Mouse (Mus musculus): Measurements from ENCODE around the gene Suclg2. TPM values are rescaled to one million over a fixed set of nuclear protein-coding genes. Genes with fewer than 3 reads are reported as not detected.

Suclg2 gene
- polyA plus RNA-seq, 1 experiment from 2014 or later = 15.4 TPM

GRCm38 (mm10) chr6:95679261-95679660 is 39.3 kb downstream of the Suclg2 start:
- no peak for ATAC-seq
- no peak overlapping the region for H3K27ac ChIP-seq (ENCODE audit: low read length)
- H3K27me3 ChIP-seq (replicated peaks; ENCODE audit: control insufficient read depth, insufficient read depth, low read length) = no peaks in the 10 kb centered on the region
- H3K4me3 ChIP-seq (replicated peaks; ENCODE audit: low read length) = no peak overlapping the region
- 57% methylated on average over 3 of the region's 3 CpGs for WGBS
- no peak overlapping the region for H3K4me2 ChIP-seq (ENCODE audit: low read length)
- H3K4me1 ChIP-seq (replicated peaks; ENCODE audit: control insufficient read depth, insufficient read depth, low read length) = peaks cover 9% of the 10 kb centered on the region
- no peaks in the 10 kb centered on the region for H3K9me3 ChIP-seq (ENCODE audit: control insufficient read depth, low read length)
- no peak overlapping the region for H3K9ac ChIP-seq (replicated peaks; ENCODE audit: low read depth, low read length)
- H3K36me3 ChIP-seq (ENCODE audit: control insufficient read depth, insufficient read depth) = no peaks in the 10 kb centered on the region

GRCm38 (mm10) chr6:95676951-95677350 is 41.6 kb downstream of the Suclg2 start:
- no peaks in the 10 kb centered on the region for H3K9me3 ChIP-seq (ENCODE audit: control insufficient read depth, low read length)
- ATAC-seq = no peak
- no peak overlapping the region for H3K27ac ChIP-seq (ENCODE audit: low read length)
- peaks cover 9% of the 10 kb centered on the region for H3K4me1 ChIP-seq (replicated peaks; ENCODE audit: control insufficient read depth, insufficient read depth, low read length)
- no peak overlapping the region for H3K4me3 ChIP-seq (replicated peaks; ENCODE audit: low read length)
- no peak overlapping the region for H3K9ac ChIP-seq (replicated peaks; ENCODE audit: low read depth, low read length)
- H3K27me3 ChIP-seq (replicated peaks; ENCODE audit: control insufficient read depth, insufficient read depth, low read length) = no peaks in the 10 kb centered on the region
- no peak overlapping the region for H3K4me2 ChIP-seq (ENCODE audit: low read length)
- H3K36me3 ChIP-seq (ENCODE audit: control insufficient read depth, insufficient read depth) = no peaks in the 10 kb centered on the region
- WGBS = 96% methylated on average over 2 of the region's 2 CpGs

GRCm38 (mm10) chr6:95676439-95676838 is 42.2 kb downstream of the Suclg2 start:
- H3K4me1 ChIP-seq (replicated peaks; ENCODE audit: control insufficient read depth, insufficient read depth, low read length) = peaks cover 9% of the 10 kb centered on the region
- H3K9me3 ChIP-seq (ENCODE audit: control insufficient read depth, low read length) = 0 out of 2 replicates have a peak, but pooled peaks cover 2% of the 10 kb centered on the region
- no peaks in the 10 kb centered on the region for H3K27me3 ChIP-seq (replicated peaks; ENCODE audit: control insufficient read depth, insufficient read depth, low read length)
- no peak overlapping the region for H3K4me3 ChIP-seq (replicated peaks; ENCODE audit: low read length)
- no peaks in the 10 kb centered on the region for H3K36me3 ChIP-seq (ENCODE audit: control insufficient read depth, insufficient read depth)
- ATAC-seq = no peak
- H3K27ac ChIP-seq (ENCODE audit: low read length) = no peak overlapping the region
- 53% methylated on average over 4 of the region's 4 CpGs for WGBS
- H3K9ac ChIP-seq (replicated peaks; ENCODE audit: low read depth, low read length) = no peak overlapping the region
- H3K4me2 ChIP-seq (ENCODE audit: low read length) = no peak overlapping the region

DNA sequence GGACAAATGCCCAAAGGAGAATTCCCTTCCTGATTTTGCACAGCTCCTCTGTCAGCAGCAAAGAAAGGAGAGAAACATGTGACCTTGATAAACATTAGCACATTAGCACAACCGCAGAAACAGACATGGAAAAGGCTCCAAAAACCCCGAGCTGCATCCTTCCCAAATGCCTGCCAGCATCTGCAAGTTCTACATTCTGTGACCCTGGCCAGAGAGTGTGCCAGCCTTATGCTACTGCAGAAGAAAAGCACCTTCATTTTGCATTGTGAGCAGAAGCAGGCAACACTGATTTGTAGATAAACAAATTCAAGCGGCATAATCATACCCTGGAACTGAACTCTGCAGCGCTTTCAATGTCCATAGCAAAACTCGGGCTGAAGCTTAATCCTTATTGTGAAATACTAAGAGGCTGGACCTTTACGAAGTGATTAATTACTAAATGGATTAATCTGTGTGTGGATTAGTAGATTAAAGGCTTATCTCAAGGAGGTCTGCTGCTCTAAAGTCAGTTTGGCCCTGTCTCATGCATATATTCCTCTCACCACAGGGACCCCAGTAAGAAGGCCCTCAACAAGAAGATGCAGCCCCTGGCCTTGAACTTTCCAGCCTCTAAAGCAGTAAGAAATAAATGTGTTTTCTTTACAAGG is 43.4 kb downstream of the Suclg2 start:
- H3K36me3 ChIP-seq (ENCODE audit: control insufficient read depth, insufficient read depth) = no peaks in the 10 kb centered on the region
- H3K4me1 ChIP-seq (replicated peaks; ENCODE audit: control insufficient read depth, insufficient read depth, low read length) = peaks cover 9% of the 10 kb centered on the region
- no peaks in the 10 kb centered on the region for H3K27me3 ChIP-seq (replicated peaks; ENCODE audit: control insufficient read depth, insufficient read depth, low read length)
- H3K9ac ChIP-seq (replicated peaks; ENCODE audit: low read depth, low read length) = no peak overlapping the region
- H3K4me3 ChIP-seq (replicated peaks; ENCODE audit: low read length) = no peak overlapping the region
- no peak overlapping the region for H3K27ac ChIP-seq (ENCODE audit: low read length)
- H3K9me3 ChIP-seq (ENCODE audit: control insufficient read depth, low read length) = 0 out of 2 replicates have a peak, but pooled peaks cover 3% of the 10 kb centered on the region
- WGBS = 10% methylated on average over 6 of the region's 6 CpGs
- no peak for ATAC-seq
- no peak overlapping the region for H3K4me2 ChIP-seq (ENCODE audit: low read length)

DNA sequence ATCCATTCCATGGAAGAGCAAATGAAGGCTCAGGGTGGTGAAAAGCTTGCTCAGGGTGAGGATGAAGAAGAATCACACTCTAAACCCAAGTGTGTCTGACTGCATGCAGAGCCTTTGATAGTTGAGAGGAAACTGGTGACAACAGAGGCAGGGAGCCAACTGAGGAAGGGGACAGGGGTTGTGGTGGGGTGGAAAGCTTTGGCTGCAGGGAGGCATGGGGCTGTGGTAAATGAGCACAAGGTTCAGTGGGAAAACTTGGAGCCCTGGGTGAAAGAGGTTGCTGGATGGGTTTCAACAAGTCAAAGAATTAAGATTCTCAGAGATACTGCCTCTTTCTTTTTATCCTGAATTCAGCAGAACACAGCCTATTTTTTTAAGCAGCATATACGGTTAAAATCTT is 43.9 kb downstream of the Suclg2 start:
- Histone ChIP-seq H3K4me1 (replicated peaks; ENCODE audit: control insufficient read depth, insufficient read depth, low read length) (peaks cover 9% of the 10 kb centered on the region), H3K4me2 (ENCODE audit: low read length) (no peak overlapping the region), H3K36me3 (ENCODE audit: control insufficient read depth, insufficient read depth) (no peaks in the 10 kb centered on the region), H3K27ac (ENCODE audit: low read length) (no peak overlapping the region), H3K4me3 (replicated peaks; ENCODE audit: low read length) (no peak overlapping the region), H3K9ac (replicated peaks; ENCODE audit: low read depth, low read length) (no peak overlapping the region), H3K9me3 (ENCODE audit: control insufficient read depth, low read length) (0 out of 2 replicates have a peak, but pooled peaks cover 3% of the 10 kb centered on the region), H3K27me3 (replicated peaks; ENCODE audit: control insufficient read depth, insufficient read depth, low read length) (no peaks in the 10 kb centered on the region)
- WGBS = 16% methylated on average over 1 of the region's 1 CpGs
- no peak for ATAC-seq

DNA sequence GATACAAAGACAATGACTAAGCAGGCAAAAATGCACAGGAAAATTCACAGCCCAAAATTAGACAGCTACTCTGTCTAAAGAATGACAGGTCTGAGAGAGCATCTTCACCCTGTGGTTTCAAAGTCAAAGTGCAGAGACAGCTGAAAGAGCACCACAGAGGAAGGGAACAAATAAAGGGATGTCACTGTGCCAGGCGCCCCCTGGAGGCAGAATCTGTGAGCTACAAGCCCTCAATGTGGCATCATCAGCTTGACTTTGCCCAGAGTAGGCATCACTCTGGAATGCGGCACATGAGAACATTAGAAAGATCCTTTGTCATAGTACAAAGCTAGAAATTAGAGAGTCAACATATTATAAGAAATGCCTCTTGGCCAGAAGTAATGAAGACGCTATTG is 49.3 kb downstream of the Suclg2 start:
- Histone ChIP-seq H3K9ac (replicated peaks; ENCODE audit: low read depth, low read length) (no peak overlapping the region), H3K27ac (ENCODE audit: low read length) (no peak overlapping the region), H3K9me3 (ENCODE audit: control insufficient read depth, low read length) (0 out of 2 replicates have a peak, but pooled peaks cover 3% of the 10 kb centered on the region), H3K4me2 (ENCODE audit: low read length) (no peak overlapping the region), H3K27me3 (replicated peaks; ENCODE audit: control insufficient read depth, insufficient read depth, low read length) (no peaks in the 10 kb centered on the region), H3K4me1 (replicated peaks; ENCODE audit: control insufficient read depth, insufficient read depth, low read length) (no peaks in the 10 kb centered on the region; the same call in 1 of the 2 replicates), H3K36me3 (ENCODE audit: control insufficient read depth, insufficient read depth) (no peaks in the 10 kb centered on the region), H3K4me3 (replicated peaks; ENCODE audit: low read length) (no peak overlapping the region)
- no peak for ATAC-seq
- 65% methylated on average over 3 of the region's 3 CpGs for WGBS

- Histone ChIP-seq H3K9ac (replicated peaks; ENCODE audit: low read depth, low read length) (no peak overlapping the region), H3K9me3 (ENCODE audit: control insufficient read depth, low read length) (0 out of 2 replicates have a peak, but pooled peaks cover 3% of the 10 kb centered on the region), H3K27me3 (replicated peaks; ENCODE audit: control insufficient read depth, insufficient read depth, low read length) (no peaks in the 10 kb centered on the region), H3K27ac (ENCODE audit: low read length) (no peak overlapping the region), H3K36me3 (ENCODE audit: control insufficient read depth, insufficient read depth) (no peaks in the 10 kb centered on the region), H3K4me2 (ENCODE audit: low read length) (no peak overlapping the region), H3K4me1 (replicated peaks; ENCODE audit: control insufficient read depth, insufficient read depth, low read length) (no peaks in the 10 kb centered on the region), H3K4me3 (replicated peaks; ENCODE audit: low read length) (no peak overlapping the region)
- 95% methylated on average over 6 of the region's 6 CpGs for WGBS
- no peak for ATAC-seq
These were observed 49.8 kb downstream of the Suclg2 start for GRCm38 (mm10) chr6:95668629-95669334.

- ATAC-seq = no peak
- H3K4me1 ChIP-seq (replicated peaks; ENCODE audit: control insufficient read depth, insufficient read depth, low read length) = no peaks in the 10 kb centered on the region
- H3K27me3 ChIP-seq (replicated peaks; ENCODE audit: control insufficient read depth, insufficient read depth, low read length) = no peaks in the 10 kb centered on the region
- H3K4me2 ChIP-seq (ENCODE audit: low read length) = no peak overlapping the region
- 97% methylated on average over 8 of the region's 8 CpGs for WGBS
- no peak overlapping the region for H3K27ac ChIP-seq (ENCODE audit: low read length)
- no peak overlapping the region for H3K9ac ChIP-seq (replicated peaks; ENCODE audit: low read depth, low read length)
- H3K9me3 ChIP-seq (ENCODE audit: control insufficient read depth, low read length) = no peaks in the 10 kb centered on the region
- no peak overlapping the region for H3K4me3 ChIP-seq (replicated peaks; ENCODE audit: low read length)
- no peaks in the 10 kb centered on the region for H3K36me3 ChIP-seq (ENCODE audit: control insufficient read depth, insufficient read depth)
These were observed 60.9 kb downstream of the Suclg2 start for GRCm38 (mm10) chr6:95657671-95658070.

DNA sequence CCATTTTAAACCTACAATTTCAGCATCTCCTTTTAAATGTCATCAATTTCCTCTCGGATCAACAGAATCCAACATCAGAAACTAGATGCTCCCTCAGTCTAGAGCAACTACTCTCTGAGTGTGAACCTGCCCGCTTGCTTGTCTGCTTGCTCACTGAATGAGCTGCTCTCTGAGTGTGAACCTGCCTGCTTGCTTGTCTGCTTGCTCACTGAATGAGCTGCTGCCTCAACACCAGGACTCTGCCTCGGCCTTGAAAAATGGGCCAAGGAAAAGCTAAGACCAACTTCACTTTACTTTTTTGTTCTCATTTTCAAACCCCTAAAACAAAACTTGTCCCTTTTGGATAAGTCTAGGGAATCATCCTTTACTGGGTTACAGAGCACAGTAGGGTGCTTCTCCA is 64.9 kb downstream of the Suclg2 start:
- no peaks in the 10 kb centered on the region for H3K27me3 ChIP-seq (replicated peaks; ENCODE audit: control insufficient read depth, insufficient read depth, low read length)
- H3K36me3 ChIP-seq (ENCODE audit: control insufficient read depth, insufficient read depth) = no peaks in the 10 kb centered on the region
- H3K9ac ChIP-seq (replicated peaks; ENCODE audit: low read depth, low read length) = no peak overlapping the region
- no peaks in the 10 kb centered on the region for H3K9me3 ChIP-seq (ENCODE audit: control insufficient read depth, low read length)
- no peak overlapping the region for H3K4me3 ChIP-seq (replicated peaks; ENCODE audit: low read length)
- ATAC-seq = no peak
- no peak overlapping the region for H3K27ac ChIP-seq (ENCODE audit: low read length)
- WGBS = 93% methylated on average over 3 of the region's 3 CpGs
- no peak overlapping the region for H3K4me2 ChIP-seq (ENCODE audit: low read length)
- peaks cover 12% of the 10 kb centered on the region for H3K4me1 ChIP-seq (replicated peaks; ENCODE audit: control insufficient read depth, insufficient read depth, low read length)

Data from forebrain, embryonic 16.5 days (tissue).